Mouse (Mus musculus): ENCODE measurements at regions not wholly inside any gene's neighbourhood (a gene's known extent, or its start where the extent isn't known, plus 50 kb on each side); places are given as distances from the start of the nearest gene placed in this dataset.

GRCm38 (mm10) chr10:18907276-18907960 lies 62.6 kb downstream of the Perp start:
- no peak for DNase-seq (ENCODE audit: extremely low spot score, low read depth, low spot score)

GRCm38 (mm10) chr10:18909307-18909706 lies 64.5 kb downstream of the Perp start:
- no peak for DNase-seq (ENCODE audit: extremely low spot score, low read depth, low spot score)

GRCm38 (mm10) chr10:18910898-18911297 lies 66.1 kb downstream of the Perp start:
- DNase-seq (ENCODE audit: extremely low spot score, low read depth, low spot score), result no peak

- DNase-seq (ENCODE audit: extremely low spot score, low read depth, low spot score), result peak; percentile 24
Measured at GRCm38 (mm10) chr10:18917120-18917616, 72.3 kb downstream of the Perp start.

- no peak for DNase-seq (ENCODE audit: extremely low spot score, low read depth, low spot score)
Measured at GRCm38 (mm10) chr10:18923088-18923821, 78.4 kb downstream of the Perp start.

DNA sequence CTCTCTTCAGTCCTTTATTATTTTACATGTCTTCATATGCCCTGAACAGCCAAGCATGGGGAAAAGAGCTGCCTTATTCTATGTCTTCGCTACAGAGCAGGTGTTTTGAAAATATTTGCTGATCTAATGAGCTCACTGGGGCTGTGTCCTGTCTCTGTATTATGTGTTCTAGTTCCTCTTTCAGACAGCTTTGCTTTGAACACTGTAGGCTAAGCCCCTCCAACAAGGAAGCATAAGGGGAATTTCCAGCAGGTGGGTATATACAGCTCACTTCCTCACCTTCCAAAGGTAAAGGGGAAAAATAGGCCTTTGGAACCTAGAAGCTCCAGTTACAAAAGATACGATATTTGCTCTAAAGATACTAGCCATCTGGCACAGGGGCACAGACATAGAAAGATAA lies 83.0 kb downstream of the Perp start:
- no peak for DNase-seq (ENCODE audit: extremely low spot score, low read depth, low spot score)

- no peak for DNase-seq (ENCODE audit: extremely low spot score, low read depth, low spot score)
Measured at GRCm38 (mm10) chr10:18931344-18931743, 84.1 kb downstream of the Tnfaip3 start.

DNA sequence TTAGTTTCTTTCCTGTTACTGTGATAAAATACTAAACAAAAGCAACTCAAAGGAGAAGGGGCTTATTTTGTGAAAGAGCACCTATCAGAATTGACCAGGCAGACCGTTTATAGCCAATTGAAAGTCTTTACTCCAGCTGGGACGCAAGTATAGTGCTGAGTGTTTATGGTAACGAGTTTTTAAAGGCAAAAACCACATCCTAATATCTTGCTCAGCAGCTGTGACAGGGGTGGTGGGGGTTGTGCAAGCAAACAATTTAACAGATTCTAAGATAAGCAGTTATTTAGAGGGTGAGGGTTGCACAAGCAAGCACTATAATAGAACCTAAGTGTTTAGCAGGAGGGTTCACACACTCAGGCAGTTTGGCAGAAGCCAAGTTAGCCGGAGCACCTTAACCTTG lies 74.0 kb downstream of the Tnfaip3 start:
- no peak for DNase-seq (ENCODE audit: extremely low spot score, low read depth, low spot score)

DNA sequence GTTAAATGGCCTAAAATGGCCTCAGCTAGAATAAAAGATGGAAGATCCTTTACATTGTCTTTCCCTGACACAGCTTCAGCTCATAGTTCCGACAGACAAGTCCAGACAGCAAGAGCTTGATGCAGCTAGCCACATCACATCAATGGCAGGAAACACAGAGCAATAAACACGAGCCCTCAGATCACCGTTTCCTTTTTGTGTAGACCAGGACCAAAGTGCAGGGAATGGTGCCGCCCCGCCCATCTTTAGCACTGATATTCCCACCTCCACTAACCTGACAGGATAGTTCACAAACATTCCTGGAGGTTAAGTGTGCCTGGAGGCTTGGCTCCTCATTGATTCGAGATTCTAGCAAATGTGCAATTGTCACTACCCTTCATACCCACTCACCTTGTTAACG lies 73.5 kb downstream of the Tnfaip3 start:
- DNase-seq (ENCODE audit: extremely low spot score, low read depth, low spot score), result no peak

DNA sequence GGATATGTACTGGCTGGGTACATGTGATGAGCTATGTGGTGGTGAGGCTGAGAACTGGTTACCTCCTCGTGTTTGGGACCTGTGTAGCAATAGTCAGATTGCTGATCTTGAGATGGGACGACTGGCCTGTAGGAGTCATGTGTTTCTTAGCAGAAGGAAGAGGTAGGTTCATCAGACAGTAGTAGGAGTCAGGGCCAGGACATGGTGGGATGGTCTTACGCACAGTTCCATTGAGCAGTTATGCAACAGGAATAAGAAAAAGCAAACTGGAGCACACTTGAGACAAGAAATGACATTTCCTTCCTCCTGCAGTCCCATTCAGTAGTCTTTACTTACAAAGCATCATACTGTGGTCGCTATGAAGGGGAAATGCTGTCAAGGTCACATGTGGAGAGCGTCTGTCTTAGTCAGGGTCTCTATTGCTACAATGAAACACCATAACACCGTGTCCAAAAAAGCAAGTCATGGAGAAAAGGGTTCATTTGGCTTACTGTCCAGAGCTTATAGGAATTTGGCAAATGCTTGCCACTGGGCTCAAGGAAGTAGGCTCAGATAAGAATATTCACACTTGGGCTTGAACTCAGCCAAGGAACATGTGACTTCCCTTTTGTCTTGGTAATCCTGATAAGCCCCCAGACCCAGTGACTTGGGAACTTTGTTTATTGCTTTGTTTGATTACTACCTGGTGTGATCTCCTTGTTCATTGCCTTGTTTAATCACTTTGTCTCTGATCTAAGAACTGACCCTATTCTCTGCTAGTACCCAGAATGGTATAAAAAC lies 72.0 kb downstream of the Tnfaip3 start:
- DNase-seq (ENCODE audit: extremely low spot score, low read depth, low spot score), result no peak

GRCm38 (mm10) chr10:18946727-18947126 lies 68.7 kb downstream of the Tnfaip3 start:
- DNase-seq (ENCODE audit: extremely low spot score, low read depth, low spot score), result no peak
